ENCODE assay signal across 16 mouse cellular contexts in genomic region chr2:12019607-12020006, GRCm38 (mm10).
DNase-seq lines count a peak whose midpoint lies in the region; ATAC-seq and TF ChIP-seq lines count a peak whose summit lies in the region.
"Had no signal": no experiment of that assay in that cellular context is flagged by ENCODE, and none has a peak within 500 bp of the region (broad histone marks: within the 10 kb centered on the region; RNA-seq: fewer than 3 reads in every experiment).

No protein-coding gene starts in this region.

- no peak overlapping the region for H3K9ac ChIP-seq in hindbrain, embryonic 11.5 days (ENCODE audit: low read depth, low read length)
- no peak overlapping the region for H3K9ac ChIP-seq in lung, embryonic 15.5 days
- no peak overlapping the region for H3K9ac ChIP-seq in hindbrain, embryonic 16.5 days (ENCODE audit: low read depth, low read length)
- H3K9ac ChIP-seq in liver, postnatal 0 days (replicated peaks), result no peak overlapping the region
- H3K9ac ChIP-seq: embryonic facial prominence, embryonic 13.5 days; heart, embryonic 13.5 days; liver, embryonic 14.5 days; midbrain, embryonic 12.5 days had no signal

- H3K4me3 ChIP-seq in hindbrain, embryonic 11.5 days (ENCODE audit: low read depth, low read length), result no peak overlapping the region
- H3K4me3 ChIP-seq in hindbrain, embryonic 10.5 days, result no peak overlapping the region
- H3K4me3 ChIP-seq in lung, embryonic 15.5 days, result no peak overlapping the region
- no peak overlapping the region for H3K4me3 ChIP-seq in hindbrain, embryonic 16.5 days (ENCODE audit: low read length)
- H3K4me3 ChIP-seq in liver, postnatal 0 days (ENCODE audit: low read depth, low read length), result no peak overlapping the region
- H3K4me3 ChIP-seq: embryonic facial prominence, embryonic 13.5 days; heart, embryonic 13.5 days; midbrain, embryonic 12.5 days had no signal

- H3K27me3 ChIP-seq in hindbrain, embryonic 11.5 days (ENCODE audit: control insufficient read depth, insufficient read depth, low read length), result no peaks in the 10 kb centered on the region
- H3K27me3 ChIP-seq in hindbrain, embryonic 10.5 days (ENCODE audit: insufficient read depth, poor library complexity, severe bottlenecking), result no peaks in the 10 kb centered on the region; the same call in 1 of the 2 replicates
- H3K27me3 ChIP-seq in lung, embryonic 15.5 days, result no peaks in the 10 kb centered on the region
- H3K27me3 ChIP-seq in hindbrain, embryonic 16.5 days (replicated peaks; ENCODE audit: control insufficient read depth, insufficient read depth, low read length), result no peaks in the 10 kb centered on the region
- no peaks in the 10 kb centered on the region for H3K27me3 ChIP-seq in liver, postnatal 0 days (ENCODE audit: insufficient read depth, low read length)
- H3K27me3 ChIP-seq: embryonic facial prominence, embryonic 13.5 days; heart, embryonic 13.5 days; Patski had no signal

- H3K4me2 ChIP-seq in hindbrain, embryonic 11.5 days (replicated peaks; ENCODE audit: low read depth, low read length), result no peak overlapping the region
- no peak overlapping the region for H3K4me2 ChIP-seq in lung, embryonic 15.5 days
- H3K4me2 ChIP-seq in hindbrain, embryonic 16.5 days (ENCODE audit: low read length), result no peak overlapping the region
- H3K4me2 ChIP-seq in liver, postnatal 0 days (ENCODE audit: low read depth, low read length), result no peak overlapping the region
- H3K4me2 ChIP-seq: embryonic facial prominence, embryonic 13.5 days; heart, embryonic 13.5 days; midbrain, embryonic 12.5 days had no signal

- no peaks in the 10 kb centered on the region for H3K9me3 ChIP-seq in hindbrain, embryonic 11.5 days (ENCODE audit: control insufficient read depth, low read length)
- no peaks in the 10 kb centered on the region for H3K9me3 ChIP-seq in hindbrain, embryonic 10.5 days
- no peaks in the 10 kb centered on the region for H3K9me3 ChIP-seq in lung, embryonic 15.5 days
- no peaks in the 10 kb centered on the region for H3K9me3 ChIP-seq in hindbrain, embryonic 16.5 days (ENCODE audit: control insufficient read depth, low read length)
- H3K9me3 ChIP-seq in liver, postnatal 0 days (ENCODE audit: low read length), result no peaks in the 10 kb centered on the region
- H3K9me3 ChIP-seq: embryonic facial prominence, embryonic 13.5 days; heart, embryonic 13.5 days; midbrain, embryonic 12.5 days had no signal

- peak; percentile 12; the same call in 1 of the 2 replicates for TF ChIP-seq EP300 in liver, postnatal 0 days (IDR thresholded peaks at IDR 0.05; ENCODE audit: low read depth)

- TF ChIP-seq CTCF in liver, postnatal 0 days (IDR thresholded peaks at IDR 0.05; ENCODE audit: low read depth), result no peak

- WGBS in hindbrain, embryonic 11.5 days, result 22% methylated on average over 1 of the region's 1 CpGs
- 49% methylated on average over 1 of the region's 1 CpGs for WGBS in hindbrain, embryonic 10.5 days
- WGBS in lung, embryonic 15.5 days, result 17% methylated on average over 1 of the region's 1 CpGs
- WGBS in hindbrain, embryonic 16.5 days, result 20% methylated on average over 1 of the region's 1 CpGs
- WGBS in liver, postnatal 0 days (ENCODE audit: insufficient replicate concordance), result 48% methylated on average over 1 of the region's 1 CpGs

- H3K27ac ChIP-seq in hindbrain, embryonic 11.5 days (ENCODE audit: low read depth, low read length), result no peak overlapping the region
- no peak overlapping the region for H3K27ac ChIP-seq in hindbrain, embryonic 10.5 days
- H3K27ac ChIP-seq in lung, embryonic 15.5 days, result 0 out of 2 replicates have a peak overlapping the region, but pooled peaks have one; percentile 4
- H3K27ac ChIP-seq in hindbrain, embryonic 16.5 days (ENCODE audit: low read depth, low read length), result no peak overlapping the region
- H3K27ac ChIP-seq in liver, postnatal 0 days (ENCODE audit: low read depth), result no peak overlapping the region
- H3K27ac ChIP-seq: embryonic facial prominence, embryonic 13.5 days; heart, embryonic 13.5 days; liver, embryonic 14.5 days; midbrain, embryonic 12.5 days had no signal

- ATAC-seq in hindbrain, embryonic 11.5 days (ENCODE audit: low FRiP score), result peak; percentile 52
- no peak for ATAC-seq in lung, embryonic 15.5 days (ENCODE audit: borderline replicate concordance, extremely low read depth, low FRiP score, low TSS enrichment)
- ATAC-seq in hindbrain, embryonic 16.5 days, result peak; percentile 54; the same call in 1 of the 2 replicates
- no peak for ATAC-seq in liver, postnatal 0 days
- ATAC-seq: Patski had no signal

- no peak for DNase-seq in hindbrain, embryonic 11.5 days (ENCODE audit: low spot score)
- DNase-seq in hindbrain, embryonic 10.5 days (ENCODE audit: low spot score), result no peak
- DNase-seq in lung, adult 18-20 months, result no peak
- no peak for DNase-seq in liver, postnatal 0 days
- no peak for DNase-seq in frontal cortex, postnatal 25 days (ENCODE audit: low spot score in 2 of 2)
- no peak for DNase-seq in layer of hippocampus, adult 9-11 months
- DNase-seq: cerebellum, postnatal 14 days; right cerebral cortex, postnatal 4 days; thymus, adult 18-20 months had no signal

- H3K4me1 ChIP-seq in hindbrain, embryonic 11.5 days (replicated peaks; ENCODE audit: control insufficient read depth, insufficient read depth, low read length), result no peaks in the 10 kb centered on the region
- H3K4me1 ChIP-seq in hindbrain, embryonic 10.5 days (replicated peaks), result peaks cover 14% of the 10 kb centered on the region
- peaks cover 22% of the 10 kb centered on the region for H3K4me1 ChIP-seq in lung, embryonic 15.5 days
- H3K4me1 ChIP-seq in hindbrain, embryonic 16.5 days (ENCODE audit: control insufficient read depth, insufficient read depth, low read depth, low read length), result no peaks in the 10 kb centered on the region
- H3K4me1 ChIP-seq in liver, postnatal 0 days (ENCODE audit: insufficient read depth), result no peaks in the 10 kb centered on the region
- H3K4me1 ChIP-seq: embryonic facial prominence, embryonic 13.5 days; midbrain, embryonic 12.5 days had no signal

- H3K36me3 ChIP-seq in hindbrain, embryonic 11.5 days (ENCODE audit: control insufficient read depth, insufficient read depth, low read length), result no peaks in the 10 kb centered on the region
- no peaks in the 10 kb centered on the region for H3K36me3 ChIP-seq in hindbrain, embryonic 10.5 days
- H3K36me3 ChIP-seq in lung, embryonic 15.5 days, result no peaks in the 10 kb centered on the region
- H3K36me3 ChIP-seq in hindbrain, embryonic 16.5 days (ENCODE audit: control insufficient read depth, insufficient read depth, low read length), result no peaks in the 10 kb centered on the region
- H3K36me3 ChIP-seq in liver, postnatal 0 days (replicated peaks; ENCODE audit: insufficient read depth, low read length), result no peaks in the 10 kb centered on the region
- H3K36me3 ChIP-seq: embryonic facial prominence, embryonic 13.5 days; heart, embryonic 13.5 days; midbrain, embryonic 12.5 days had no signal

Comparison
In these comparisons a context has a peak if more than half of its experiments do, and no peak if none do; other contexts are left out.
1. ATAC-seq: peak in hindbrain, embryonic 11.5 days (single experiment) and hindbrain, embryonic 16.5 days (single experiment); none in lung, embryonic 15.5 days (single experiment) and liver, postnatal 0 days (single experiment).